24 mouse cellular contexts compared by ENCODE assay signal in the genomic region with DNA sequence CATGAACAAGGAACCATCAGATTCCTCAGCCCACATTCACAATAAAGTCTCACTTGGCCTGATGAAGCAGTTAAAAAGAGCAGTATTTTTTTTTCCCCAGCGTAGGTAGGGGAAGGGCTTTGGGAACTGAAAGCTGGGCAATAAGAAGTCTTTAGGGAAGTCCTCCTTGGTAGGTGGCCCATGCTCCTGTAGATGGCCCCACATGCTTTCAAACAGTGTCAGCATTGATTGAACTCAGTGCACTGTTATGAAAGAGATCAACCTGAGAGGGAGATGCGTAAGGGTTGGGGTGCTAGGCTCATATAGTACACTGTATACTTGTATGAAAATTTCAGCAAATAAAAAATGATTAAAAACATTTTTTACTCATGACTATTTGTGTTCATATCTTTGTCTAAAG. TPM values are rescaled to one million over a fixed set of nuclear protein-coding genes. Genes with fewer than 3 reads are reported as not detected.
DNase-seq lines count a peak whose midpoint lies in the region; ATAC-seq and TF ChIP-seq lines count a peak whose summit lies in the region.
"Had no signal": no experiment of that assay in that cellular context is flagged by ENCODE, and none has a peak within 500 bp of the region (broad histone marks: within the 10 kb centered on the region; RNA-seq: fewer than 3 reads in every experiment).

No protein-coding gene starts in this region.

- H3K4me2 ChIP-seq in liver, embryonic 11.5 days = no peak overlapping the region
- H3K4me2 ChIP-seq in CH12.LX (ENCODE audit: insufficient read depth, low read depth, poor library complexity, severe bottlenecking) (no peak overlapping the region), myocyte (ENCODE audit: low read depth) (peak overlapping the region; percentile 22)
- H3K4me2 ChIP-seq: hindbrain, embryonic 13.5 days; limb, embryonic 15.5 days; neural tube, embryonic 13.5 days had no signal

- H3K79me2 ChIP-seq in CH12.LX (replicated peaks; ENCODE audit: control insufficient read depth, extremely low read depth, insufficient read depth, poor library complexity, severe bottlenecking) (peaks cover 44% of the 10 kb centered on the region), myocyte (ENCODE audit: control insufficient read depth, insufficient read depth) (peaks cover 37% of the 10 kb centered on the region)

- no peak for DNase-seq in liver, embryonic 11.5 days (ENCODE audit: low spot score)
- DNase-seq in liver (no peak), CH12.LX (ENCODE audit: extremely low read depth) (no peak)
- DNase-seq in thymus, postnatal 14 days = no peak
- DNase-seq in ovary, postnatal 10 days (ENCODE audit: low spot score) = no peak
- DNase-seq: cerebellum, adult 11 months; cerebellum, adult 9-11 months; forebrain, postnatal 0 days; gastrocnemius, postnatal 14 days; heart, postnatal 36 days; kidney, adult 18-20 months; left cerebral cortex, postnatal 4 days; lung, adult 2 months; lung, postnatal 14 days; midbrain, embryonic 14.5 days had no signal

- H3ac ChIP-seq in myocyte (ENCODE audit: control insufficient read depth, insufficient read length) = no peak overlapping the region

- no peaks in the 10 kb centered on the region for H3K9me3 ChIP-seq in liver, embryonic 11.5 days (ENCODE audit: control insufficient read depth, low read length)
- no peaks in the 10 kb centered on the region for H3K9me3 ChIP-seq in CH12.LX (replicated peaks; ENCODE audit: low read length)
- H3K9me3 ChIP-seq: embryonic facial prominence, embryonic 10.5 days; forebrain, embryonic 10.5 days; hindbrain, embryonic 13.5 days; limb, embryonic 15.5 days; megakaryocyte, embryonic 14.5 days; neural tube, embryonic 13.5 days had no signal

- TF ChIP-seq POLR2A in CH12.LX (IDR thresholded peaks at IDR 0.05; ENCODE audit: low read depth, low read length) (peak; percentile 34; the same call in 1 of the 2 replicates), myocyte (IDR thresholded peaks at IDR 0.05; ENCODE audit: insufficient read length, low read depth) (no peak)
- TF ChIP-seq POLR2A in cortical plate, adult 2 months (IDR thresholded peaks at IDR 0.05; ENCODE audit: extremely low read depth, insufficient read depth, low read length) = no peak

- no peak for TF ChIP-seq RAD21 in CH12.LX (IDR thresholded peaks at IDR 0.05; ENCODE audit: low read depth, low read length)

- no peak for ATAC-seq in liver, embryonic 11.5 days (replicated peaks; ENCODE audit: low FRiP score)
- ATAC-seq: forebrain, postnatal 0 days had no signal

- H3K4me3 ChIP-seq in liver, embryonic 11.5 days (ENCODE audit: low read depth, low read length) = no peak overlapping the region
- no peak overlapping the region for H3K4me3 ChIP-seq in CH12.LX (replicated peaks in 1 of 3; ENCODE audit: low read depth in 2 of 3, low read length in 2 of 3, poor library complexity in 1 of 3)
- H3K4me3 ChIP-seq in cortical plate, adult 2 months (ENCODE audit: insufficient read depth, low read length) = no peak overlapping the region
- H3K4me3 ChIP-seq in myocyte = no peak overlapping the region
- H3K4me3 ChIP-seq: embryonic facial prominence, embryonic 10.5 days; forebrain, embryonic 10.5 days; hindbrain, embryonic 13.5 days; left cerebral cortex, adult 2 months; limb, embryonic 15.5 days; megakaryocyte, embryonic 14.5 days; neural tube, embryonic 13.5 days had no signal

- no peak for TF ChIP-seq CTCF in CH12.LX (conservative IDR thresholded peaks at IDR 0.05 in 1 of 2, IDR thresholded peaks at IDR 0.05 in 1 of 2; ENCODE audit: low read depth in 2 of 2, low read length in 2 of 2)
- no peak for TF ChIP-seq CTCF in cortical plate, adult 2 months (IDR thresholded peaks at IDR 0.05; ENCODE audit: extremely low read depth, insufficient read depth, low read length)

- in situ Hi-C loops in CH12.LX (cut with MboI; ENCODE audit: low pct_ligation_motif_present, low pct_unique_long_range_greater_than_20kb, low sequenced_read_pairs) = loop anchor here (10.0 kb wide), 1 partner anchor 143 kb away; no protein-coding TSS in a partner anchor

- 0 out of 2 replicates have a peak overlapping the region, but pooled peaks have one; percentile 2 for H3K27ac ChIP-seq in liver, embryonic 11.5 days (ENCODE audit: low read depth, low read length)
- H3K27ac ChIP-seq in CH12.LX (ENCODE audit: insufficient read depth, low read depth) = peak overlapping the region; percentile 93
- peak overlapping the region; percentile 35; the same call in 1 of the 2 replicates for H3K27ac ChIP-seq in cortical plate, adult 2 months (ENCODE audit: insufficient read depth, low read length)
- H3K27ac ChIP-seq: embryonic facial prominence, embryonic 10.5 days; forebrain, embryonic 10.5 days; hindbrain, embryonic 13.5 days; left cerebral cortex, adult 2 months; limb, embryonic 15.5 days; neural tube, embryonic 13.5 days had no signal

- peaks cover 39% of the 10 kb centered on the region for H3K36me3 ChIP-seq in liver, embryonic 11.5 days (ENCODE audit: control insufficient read depth, insufficient read depth, low read length)
- peaks cover 54 to 92% of the 10 kb centered on the region in 2 experiments for H3K36me3 ChIP-seq in CH12.LX (replicated peaks in 1 of 2; ENCODE audit: control insufficient read depth in 1 of 2, insufficient read depth in 1 of 2, low read length in 1 of 2)
- peaks cover 81% of the 10 kb centered on the region for H3K36me3 ChIP-seq in myocyte (ENCODE audit: control insufficient read depth, insufficient read depth)

- 84% methylated on average over 2 of the region's 2 CpGs for WGBS in liver, embryonic 11.5 days

- no peak for TF ChIP-seq EP300 in CH12.LX (IDR thresholded peaks at IDR 0.05; ENCODE audit: low read length)

- dilution Hi-C loops in CH12.LX (cut with MboI; ENCODE audit: extremely low pct_ligation_motif_present, extremely low pct_unique_long_range_greater_than_20kb, low sequenced_read_pairs) = no loop called here

- no peak overlapping the region for H3K9ac ChIP-seq in liver, embryonic 11.5 days (ENCODE audit: low read depth, low read length)
- peak overlapping the region; percentile 67 for H3K9ac ChIP-seq in CH12.LX (ENCODE audit: insufficient read depth, low read depth)
- H3K9ac ChIP-seq: forebrain, postnatal 0 days; hindbrain, embryonic 13.5 days; limb, embryonic 15.5 days; neural tube, embryonic 13.5 days had no signal

- H3K4me1 ChIP-seq in liver, embryonic 11.5 days (replicated peaks; ENCODE audit: control insufficient read depth, insufficient read depth, low read length) = no peaks in the 10 kb centered on the region
- H3K4me1 ChIP-seq in CH12.LX (ENCODE audit: control insufficient read depth in 1 of 2, insufficient read depth in 2 of 2) = peaks cover 3 to 23% of the 10 kb centered on the region in 2 experiments; a peak in 3 of 4 replicates
- no peaks in the 10 kb centered on the region for H3K4me1 ChIP-seq in cortical plate, adult 2 months (ENCODE audit: control insufficient read depth, insufficient read depth, low read length)
- H3K4me1 ChIP-seq: embryonic facial prominence, embryonic 10.5 days; limb, embryonic 15.5 days had no signal

- no peaks in the 10 kb centered on the region for H3K27me3 ChIP-seq in liver, embryonic 11.5 days (replicated peaks; ENCODE audit: control insufficient read depth, insufficient read depth, low read length)
- no peaks in the 10 kb centered on the region for H3K27me3 ChIP-seq in CH12.LX (replicated peaks)
- H3K27me3 ChIP-seq in myocyte (ENCODE audit: control insufficient read depth, insufficient read depth, insufficient read length) = no peaks in the 10 kb centered on the region
- H3K27me3 ChIP-seq: hindbrain, embryonic 13.5 days; limb, embryonic 15.5 days; megakaryocyte, embryonic 14.5 days; neural tube, embryonic 13.5 days had no signal

TF ChIP-seq in CH12.LX, 34 proteins besides CTCF, POLR2A, EP300 and RAD21:
- TF ChIP-seq USF1 (IDR thresholded peaks at IDR 0.05; ENCODE audit: low read depth, low read length) (no peak), JUND (conservative IDR thresholded peaks at IDR 0.05; ENCODE audit: low read depth, low read length) (no peak), SMC3 (IDR thresholded peaks at IDR 0.05; ENCODE audit: low read depth, low read length) (no peak), MXI1 (IDR thresholded peaks at IDR 0.05; ENCODE audit: low read depth, low read length) (no peak), RCOR1 (conservative IDR thresholded peaks at IDR 0.05; ENCODE audit: low read depth, low read length) (no peak), POLR2AphosphoS2 (IDR thresholded peaks at IDR 0.05; ENCODE audit: low read depth, low read length) (peak; percentile 12; the same call in 1 of the 2 replicates), GABPA (IDR thresholded peaks at IDR 0.05; ENCODE audit: insufficient replicate concordance, low read depth, low read length) (no peak)
TF ChIP-seq in CH12.LX: peak in this region for 1.

TF ChIP-seq in myocyte, 11 proteins besides CTCF, POLR2A, EP300 and RAD21:
- TF ChIP-seq USF1 (IDR thresholded peaks at IDR 0.05; ENCODE audit: low read depth) (no peak), REST (IDR thresholded peaks at IDR 0.05; ENCODE audit: insufficient read depth, insufficient read length) (no peak), POLR2AphosphoS2 (IDR thresholded peaks at IDR 0.05; ENCODE audit: insufficient read length, low read depth) (no peak), CEBPB (IDR thresholded peaks at IDR 0.05; ENCODE audit: insufficient read depth, poor library complexity, severe bottlenecking) (no peak), E2F4 (IDR thresholded peaks at IDR 0.05; ENCODE audit: insufficient read depth) (no peak), TCF12 (IDR thresholded peaks at IDR 0.05; ENCODE audit: insufficient read depth, poor library complexity, severe bottlenecking) (no peak), TCF3 (IDR thresholded peaks at IDR 0.05; ENCODE audit: insufficient read length, low read depth) (no peak), SRF (IDR thresholded peaks at IDR 0.05; ENCODE audit: control insufficient read depth, insufficient read length, low read depth) (no peak), MYOD1 (IDR thresholded peaks at IDR 0.05; ENCODE audit: control insufficient read depth in 1 of 3, insufficient read length in 2 of 3, low read depth in 2 of 3) (no peak), MYOG (IDR thresholded peaks at IDR 0.05; ENCODE audit: control insufficient read depth in 1 of 3, insufficient read depth in 1 of 3, insufficient read length in 2 of 3, low read depth in 2 of 3) (no peak)

RNA-seq across cellular contexts. Expression of gene Ptrh2, which starts 8.2 kb away (rescaled TPM):
- 39.6 and 40.5 TPM in 2 replicates for polyA plus RNA-seq in liver, embryonic 11.5 days (2014; fragmentation: Nextera tagmentation; extraction: Ambion mirVana)
- total RNA-seq in CH12.LX (2012; rRNA removed) (29.8 and 39.4 TPM in 2 replicates), CH12.LX (2014; rRNA removed) (34.7 and 40.9 TPM in 2 replicates)
- polyA plus RNA-seq in CH12.LX (2012; ENCODE audit: insufficient read length, low read depth) (48.2 and 54.5 TPM in 2 replicates), myocyte (2012; fragmentation: generic; extraction: Trizol) (22.6 TPM)
- polyA plus RNA-seq in cortical plate, adult 2 months (2012; rRNA removed) = 8.0 and 8.2 TPM in 2 replicates

RNA-seq across cellular contexts. Expression of gene Vmp1, which starts 8.3 kb away (rescaled TPM):
- polyA plus RNA-seq in liver, embryonic 11.5 days (2014; fragmentation: Nextera tagmentation; extraction: Ambion mirVana) = 112 and 130 TPM in 2 replicates
- 80.9 and 86.9 TPM in 2 replicates for total RNA-seq in CH12.LX (2012; rRNA removed)
- total RNA-seq in CH12.LX (2014; rRNA removed) = 209 and 231 TPM in 2 replicates
- polyA plus RNA-seq in CH12.LX (2012; ENCODE audit: insufficient read length, low read depth) = 166 and 167 TPM in 2 replicates
- 126 and 131 TPM in 2 replicates for polyA plus RNA-seq in cortical plate, adult 2 months (2012; rRNA removed)
- 169 TPM for polyA plus RNA-seq in myocyte (2012; fragmentation: generic; extraction: Trizol)

Comparison
In these comparisons a context has a peak if more than half of its experiments do, and no peak if none do; other contexts are left out.
1. H3K27ac ChIP-seq: peak in every context shown above with its lines; median percentile 93 in CH12.LX; 35 in cortical plate, adult 2 months; 2 in liver, embryonic 11.5 days.